9 mouse cellular contexts compared by ENCODE assay signal in the genomic region with DNA sequence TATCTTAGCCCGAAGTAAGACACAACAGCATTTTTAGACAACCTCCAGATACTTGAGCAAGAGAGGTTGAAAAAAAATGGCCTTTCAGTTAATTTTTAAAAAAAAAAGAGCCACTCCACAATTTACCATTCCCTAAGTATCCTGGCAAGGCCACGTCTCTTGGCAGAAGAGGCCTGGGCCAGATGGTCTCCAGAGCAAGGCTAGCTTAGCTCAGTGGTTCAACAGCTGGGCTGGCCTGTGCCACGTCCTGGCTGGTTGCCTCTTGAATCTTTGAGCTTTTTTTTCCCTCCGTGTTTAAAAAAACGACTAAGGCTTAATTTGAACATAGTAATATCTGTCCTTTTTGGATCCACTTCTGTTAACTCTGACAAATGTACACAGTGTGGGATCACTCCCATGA.
A peak's percentile ranks its signal among the peaks of the same experiment; 100 is the strongest.
DNase-seq lines count a peak whose midpoint lies in the region.
"Had no signal": no experiment of that assay in that cellular context is flagged by ENCODE, and none has a peak within 500 bp of the region (broad histone marks: within the 10 kb centered on the region; RNA-seq: fewer than 3 reads in every experiment).

No protein-coding gene starts in this region.

- no peaks in the 10 kb centered on the region for H3K9me3 ChIP-seq in heart, embryonic 10.5 days

- H3K27me3 ChIP-seq in heart, embryonic 10.5 days (ENCODE audit: insufficient read depth, poor library complexity, severe bottlenecking) = no peaks in the 10 kb centered on the region

- WGBS in heart, embryonic 10.5 days = 84% methylated on average over 5 of the region's 5 CpGs

- no peaks in the 10 kb centered on the region for H3K36me3 ChIP-seq in heart, embryonic 10.5 days

- peak; percentile 97 for DNase-seq in heart, adult 11 months
- no peak for DNase-seq in heart, embryonic 10.5 days (ENCODE audit: low spot score)
- DNase-seq in retina, adult 2 months (ENCODE audit: low read depth, low spot score) = peak; percentile 4
- no peak for DNase-seq in retina, embryonic 14.5 days (ENCODE audit: low spot score)
- peak; percentile 64 to 77 for DNase-seq in heart, adult 9 months (ENCODE audit: low spot score in 2 of 2)
- peak; percentile 60 for DNase-seq in skeletal muscle tissue, adult 2 months (ENCODE audit: low read depth, low spot score)
- no peak for DNase-seq in embryo, embryonic 10 days (ENCODE audit: low spot score)
- DNase-seq in right cerebral cortex, adult 2 months (ENCODE audit: low spot score in 2 of 2) = no peak
- DNase-seq: liver, postnatal 0 days had no signal

- H3K4me1 ChIP-seq in heart, embryonic 10.5 days = no peaks in the 10 kb centered on the region

- H3K4me3 ChIP-seq in heart, embryonic 10.5 days = no peak overlapping the region

- H3K27ac ChIP-seq in heart, embryonic 10.5 days = no peak overlapping the region

Comparison
In these comparisons a context has a peak if more than half of its experiments do, and no peak if none do; other contexts are left out.
1. DNase-seq: peak in heart, adult 11 months (single experiment), retina, adult 2 months (single experiment), heart, adult 9 months (2 of 2) and skeletal muscle tissue, adult 2 months (single experiment); none in heart, embryonic 10.5 days (single experiment), retina, embryonic 14.5 days (single experiment), embryo, embryonic 10 days (single experiment) and right cerebral cortex, adult 2 months (0 of 2).